Mouse (Mus musculus) heart, postnatal 14 days (tissue): ENCODE data around the gene Bet1. TPM values are rescaled to one million over a fixed set of nuclear protein-coding genes. Genes with fewer than 3 reads are reported as not detected.

Experiments
- DNase-seq, 2 experiments: peaks; one replicate each; pipeline ENCODE4 v3.0.0; 2021 to 2022
- intact Hi-C: fragments of 180-260 bp; cut with DNase I; formaldehyde crosslinking; loops from one replicate; pipeline ENCODE4 v1.15.1; 2025
- long read RNA-seq, 2 experiments: library from polyadenylated mRNA; stranded (forward); transcript quantifications; one replicate each; pipeline ENCODE4 v2.0.0; 2021
- total RNA-seq, 2 experiments: library from RNA; stranded (reverse); gene quantifications; 2 replicates each; pipeline ENCODE4 v1.2.3; 2021

Bet1 gene
- 10 to 100 TPM; 21.3 to 24.2 TPM for total RNA-seq
- long read RNA-seq, experiment 1, transcript Bet1-201 (4 exons, 1,516 nt): major isoform, 18 of 18 reads
- long read RNA-seq, experiment 1, partial matches to known transcripts: 0 of 18 reads
- long read RNA-seq, experiment 1, other reads (novel, unspliced or antisense): 0 of 18 reads
- long read RNA-seq, experiment 2, transcript Bet1-201 (4 exons, 1,516 nt): major isoform, 27 of 28 reads
- long read RNA-seq, experiment 2, partial matches to known transcripts: 0 of 28 reads
- long read RNA-seq, experiment 2, other reads (novel, unspliced or antisense): 0 of 28 reads

GRCm38 (mm10) chr6:4086663-4087454, at the start of gene Bet1:
Gene Bet1 (minus strand): TSS chr6:4086972.
- DNase-seq: peak; percentile 88 to 92
- intact Hi-C loops: loop anchor here (5.0 to 10.0 kb wide), 2 partner anchors 85 to 172 kb away; partner anchors contain the start of gene Gng11

GRCm38 (mm10) chr6:4132239-4132638, 45.5 kb upstream of the Bet1 start:
- intact Hi-C loops: no loop called here

GRCm38 (mm10) chr6:4131149-4131548, 44.4 kb upstream of the Bet1 start:
- intact Hi-C loops: no loop called here
- no peak for DNase-seq

More at GRCm38 (mm10) chr6:4132239-4132638, 45.5 kb upstream of the Bet1 start:
- DNase-seq: no peak

GRCm38 (mm10) chr6:4118611-4119010, 31.8 kb upstream of the Bet1 start:
- intact Hi-C loops: no loop called here
- DNase-seq: no peak

GRCm38 (mm10) chr6:4090423-4090822, 3.7 kb upstream of the Bet1 start:
- intact Hi-C loops: no loop called here
- DNase-seq: no peak

- DNase-seq: no peak
- intact Hi-C loops: no loop called here
These were observed 14.5 kb downstream of the Bet1 start for GRCm38 (mm10) chr6:4072281-4072680.

- DNase-seq: no peak
- intact Hi-C loops: no loop called here
These were observed 17.1 kb downstream of the Bet1 start for GRCm38 (mm10) chr6:4069714-4070113.

GRCm38 (mm10) chr6:4054387-4054786, 32.4 kb downstream of the Bet1 start:
- intact Hi-C loops: no loop called here
- no peak for DNase-seq

- no peak for DNase-seq
- intact Hi-C loops: no loop called here
These were observed 33.9 kb downstream of the Bet1 start for GRCm38 (mm10) chr6:4052843-4053242.

- no peak for DNase-seq
- intact Hi-C loops: no loop called here
These were observed 39.6 kb downstream of the Bet1 start for GRCm38 (mm10) chr6:4047200-4047599.

- intact Hi-C loops: no loop called here
- no peak for DNase-seq
These were observed 45.0 kb downstream of the Bet1 start for GRCm38 (mm10) chr6:4041821-4042220.

- DNase-seq: no peak
These were observed 55.8 kb downstream of the Bet1 start for GRCm38 (mm10) chr6:4030956-4031355.

More at GRCm38 (mm10) chr6:4030956-4031355, 55.8 kb downstream of the Bet1 start:
- intact Hi-C loops: no loop called here

Other genes with a start within 250 kb of the Bet1 start
- gene Tfpi2, start 98.1 kb downstream of the Bet1 start, total RNA-seq: 1 to 10 TPM; 2.2 to 2.4 TPM
- not detected for gene Gngt1, start 93.2 kb downstream of the Bet1 start, total RNA-seq
- gene Gng11, start 83.1 kb downstream of the Bet1 start, total RNA-seq: 10 to 100 TPM; 78.8 to 88.5 TPM